Mouse (Mus musculus) adrenal gland, postnatal 10 days (tissue): ENCODE measurements around the gene Ptpn3. TPM values are rescaled to one million over a fixed set of nuclear protein-coding genes. Genes with fewer than 3 reads are reported as not detected.

ENCODE experiments used
- DNase-seq: peaks from one replicate; pipeline ENCODE4 v3.0.0; 2021; ENCODE audit warnings: mixed read lengths
- total RNA-seq, 2 experiments: library from RNA; stranded (reverse); gene quantifications; 2 replicates each; pipeline ENCODE4 v1.2.3; 2021

Gene Ptpn3
- total RNA-seq, 2 experiments from 2014 or later: 18.2 to 21.3 TPM

- no peak for DNase-seq
These were observed 133.4 kb downstream of the Ptpn3 start for GRCm38 (mm10) chr4:57168277-57168676.

- DNase-seq: no peak
These were observed 134.4 kb downstream of the Ptpn3 start for GRCm38 (mm10) chr4:57166922-57167870.

- DNase-seq: no peak
These were observed 136.0 kb downstream of the Ptpn3 start for GRCm38 (mm10) chr4:57165654-57166053.

- DNase-seq: peak; percentile 24
These were observed 136.9 kb downstream of the Ptpn3 start for GRCm38 (mm10) chr4:57164578-57165210.

GRCm38 (mm10) chr4:57162789-57163722 lies 138.6 kb downstream of the Ptpn3 start:
- no peak for DNase-seq

GRCm38 (mm10) chr4:57160571-57160970 lies 141.1 kb downstream of the Ptpn3 start:
- DNase-seq: no peak

- DNase-seq: peak; percentile 50
These were observed 145.0 kb downstream of the Ptpn3 start for GRCm38 (mm10) chr4:57156549-57157169.

GRCm38 (mm10) chr4:57153838-57154237 lies 147.8 kb downstream of the Ptpn3 start:
- no peak for DNase-seq

- DNase-seq: peak; percentile 27
These were observed 148.4 kb downstream of the Ptpn3 start for GRCm38 (mm10) chr4:57153068-57153835.

GRCm38 (mm10) chr4:57148182-57148581 lies 153.5 kb downstream of the Ptpn3 start:
- no peak for DNase-seq

- DNase-seq: peak; percentile 90
These were observed 158.4 kb downstream of the Ptpn3 start, which contains the start of gene Epb41l4b for GRCm38 (mm10) chr4:57143026-57143937. TSS of gene Epb41l4b (minus strand) at chr4:57143437.

- DNase-seq: peak; percentile 25
These were observed 159.1 kb downstream of the Ptpn3 start for GRCm38 (mm10) chr4:57142374-57143025.

- peak; percentile 31 for DNase-seq
These were observed 159.7 kb downstream of the Ptpn3 start for GRCm38 (mm10) chr4:57141908-57142361.

- no peak for DNase-seq
These were observed 160.5 kb downstream of the Ptpn3 start for GRCm38 (mm10) chr4:57140992-57141717.
